Mouse (Mus musculus) ovary, adult 10 weeks (tissue): Measurements from ENCODE around the gene Gab2. TPM values are rescaled to one million over a fixed set of nuclear protein-coding genes. Genes with fewer than 3 reads are reported as not detected.

Experiments
- polyA plus RNA-seq: library from polyadenylated mRNA; stranded (reverse); fragments of 350-450 nt; fragmentation: Illumina TruSeq; extraction: RNeasy Lipid Tissue Mini Kit (QIAGEN cat#74804); gene quantifications from one replicate; pipeline ENCODE4 v1.2.3, GENCODE M21; 2014

Gab2 gene
- polyA plus RNA-seq: 63.2 TPM

GRCm38 (mm10) chr7:97081242-97081958 is at the start of gene Gab2:
TSS of gene Gab2 (plus strand) at chr7:97081586.

GRCm38 (mm10) chr7:97331726-97332666 is 250.6 kb downstream of the Gab2 start, which contains the start of the genes Usp35 and Kctd21:
TSS of gene Usp35 (minus strand) at chr7:97332020.
TSS of gene Kctd21 (plus strand) at chr7:97332327.

Other genes with a start within 250 kb of the Gab2 start
- 25.7 TPM for gene Nars2, start 130.1 kb upstream of the Gab2 start, polyA plus RNA-seq